Mouse (Mus musculus): ENCODE measurements around the gene Topbp1.
A peak's percentile ranks its signal among the peaks of the same experiment; 100 is the strongest.

Topbp1 gene

DNA sequence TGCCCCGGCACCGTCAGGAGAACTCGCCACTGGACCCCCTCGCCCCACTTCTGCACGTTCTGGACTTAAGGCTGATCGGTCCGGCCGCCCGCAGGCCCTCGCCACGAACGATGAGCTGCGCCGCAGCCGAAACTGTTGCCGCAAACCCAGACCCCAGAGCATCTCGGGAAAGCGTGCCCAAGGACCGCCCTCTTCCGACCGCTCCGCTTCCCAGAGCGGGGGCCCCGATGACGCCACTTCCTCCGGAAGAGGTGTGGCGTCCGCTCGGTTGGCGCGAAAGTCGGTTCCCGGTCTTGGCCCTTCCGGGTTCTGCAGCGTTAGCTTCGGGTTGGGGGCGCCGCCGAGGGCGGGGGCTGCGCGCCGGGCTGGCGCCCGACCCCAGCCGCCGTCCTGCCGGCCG lies at the start of gene Topbp1, which contains the start of gene 1300017J02Rik:
Gene Topbp1 (plus strand): TSS at position 289 of the 400 bp plus-strand sequence.
Gene 1300017J02Rik (minus strand): TSS at position 156 of the 400 bp plus-strand sequence.
- DNase-seq (ENCODE audit: low read depth, low spot score) = peak; percentile 98

DNA sequence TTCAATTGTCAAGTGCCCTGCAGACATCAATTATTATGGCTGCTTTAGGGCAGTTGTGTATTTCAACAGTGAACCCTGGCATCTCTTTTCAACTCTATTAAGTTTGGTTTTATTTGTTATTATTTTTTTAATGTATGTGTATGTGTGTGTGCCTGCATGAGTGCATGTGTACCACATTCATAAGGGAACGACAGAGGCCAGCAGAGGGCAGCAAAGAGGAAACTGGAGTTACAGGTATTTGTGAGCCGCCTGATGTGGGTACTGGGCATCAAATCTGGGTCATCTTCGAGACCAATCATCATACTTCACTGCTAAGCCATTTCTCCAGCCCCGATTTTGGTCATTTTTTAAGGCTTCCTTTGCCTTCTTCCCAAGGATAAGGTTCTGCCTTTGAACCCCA lies 39.2 kb upstream of the Topbp1 start:
- DNase-seq (ENCODE audit: low read depth, low spot score) = peak; percentile 42

DNA sequence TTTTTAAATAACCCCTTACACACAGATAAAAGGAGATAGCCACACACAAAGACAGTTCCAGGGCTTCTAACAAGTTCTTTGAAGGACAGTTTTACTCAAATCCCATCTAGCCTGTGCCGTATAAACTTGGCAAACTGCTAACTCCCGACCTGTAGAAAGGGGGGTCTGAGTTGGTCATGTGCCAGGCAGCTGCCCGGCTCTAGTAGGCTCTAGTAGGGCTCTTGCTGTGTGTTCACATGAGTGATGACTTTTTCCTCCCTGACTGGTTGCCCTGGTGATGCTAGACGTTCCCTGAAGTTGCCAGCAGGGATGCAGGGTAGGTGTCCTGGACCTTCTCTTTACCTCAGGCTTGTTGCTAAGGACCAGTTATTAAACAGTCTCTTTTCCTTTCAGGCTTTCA lies 33.9 kb upstream of the Topbp1 start:
- no peak for DNase-seq (ENCODE audit: low read depth, low spot score)

DNA sequence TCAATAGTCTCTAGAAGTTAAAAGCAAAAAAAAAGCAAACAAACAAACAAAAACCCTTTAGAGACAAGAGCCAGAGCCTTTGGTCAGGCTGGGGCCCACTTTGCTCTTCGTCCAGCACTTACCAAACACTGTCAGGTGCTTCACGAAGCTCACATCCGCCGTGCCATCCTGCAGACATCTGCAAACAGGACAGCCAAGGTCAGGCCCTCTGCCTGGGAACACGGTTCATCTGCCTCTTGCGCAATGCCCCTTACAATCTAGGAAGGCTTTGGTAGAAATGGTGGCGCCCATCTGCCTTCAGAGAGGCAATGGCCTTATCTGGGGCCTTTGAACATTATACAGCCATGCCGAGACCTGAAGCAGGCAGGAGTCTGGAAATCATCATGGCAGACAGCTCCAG lies 30.2 kb upstream of the Topbp1 start:
- DNase-seq (ENCODE audit: low read depth, low spot score) = no peak

DNA sequence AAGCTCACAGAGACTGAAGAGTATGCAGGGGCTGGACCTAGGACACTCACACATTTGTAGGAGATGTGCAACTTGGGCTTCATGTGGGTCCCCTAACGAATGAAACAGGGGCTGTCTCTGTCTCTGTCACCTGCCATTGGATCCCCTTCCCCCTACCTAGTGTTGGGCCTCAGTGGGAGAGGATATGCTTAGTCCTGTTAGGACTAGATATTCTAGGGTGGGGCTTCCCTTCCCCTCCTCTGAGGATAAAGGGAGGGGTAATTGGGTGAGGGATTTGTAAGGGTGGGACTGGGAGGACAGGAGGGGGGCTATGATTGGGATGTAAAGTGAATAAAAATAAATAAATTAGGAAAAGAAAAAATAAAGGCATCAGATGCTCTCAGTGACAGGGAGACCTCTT lies 29.3 kb upstream of the Topbp1 start:
- no peak for DNase-seq (ENCODE audit: low read depth, low spot score)

DNA sequence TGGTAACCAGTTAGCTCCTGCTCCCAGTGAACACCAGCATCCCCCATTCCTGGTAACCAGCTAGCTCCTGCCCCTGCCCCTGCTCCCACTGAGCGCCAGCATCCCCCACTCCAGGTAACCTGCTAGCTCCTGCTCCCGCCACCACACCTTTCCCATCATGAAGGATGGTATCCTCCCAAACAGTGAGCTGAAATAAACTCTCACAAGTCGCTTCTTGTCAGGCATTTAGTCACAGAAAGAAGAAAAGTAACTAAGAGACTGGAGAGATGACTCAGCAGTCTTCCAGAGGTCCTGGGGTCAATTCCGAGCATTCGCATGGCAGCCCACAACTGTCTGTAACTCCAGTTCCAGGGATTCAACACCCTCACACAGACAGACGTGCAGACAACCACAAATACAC lies 28.1 kb upstream of the Topbp1 start:
- DNase-seq (ENCODE audit: low read depth, low spot score) = peak; percentile 41

DNA sequence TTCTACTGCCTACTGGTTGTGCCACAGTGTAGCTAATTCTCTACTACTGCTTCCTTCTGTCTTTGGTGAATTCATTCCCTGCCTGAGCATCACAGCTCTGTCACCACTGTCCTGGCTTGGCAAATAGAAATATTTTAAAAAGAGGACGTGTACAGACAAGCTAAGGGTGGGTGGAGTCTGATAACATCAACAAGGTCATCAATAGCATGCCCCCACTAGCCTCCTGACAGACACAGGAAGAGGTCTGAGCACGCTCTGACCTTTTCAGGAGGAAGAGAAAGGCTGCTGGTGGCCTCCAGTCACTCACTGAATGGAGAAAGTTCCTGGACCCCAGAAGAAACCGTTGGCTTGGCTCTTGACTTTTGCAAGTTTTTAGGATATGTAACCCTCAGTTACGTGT lies 18.6 kb upstream of the Topbp1 start:
- DNase-seq (ENCODE audit: low read depth, low spot score) = no peak

DNA sequence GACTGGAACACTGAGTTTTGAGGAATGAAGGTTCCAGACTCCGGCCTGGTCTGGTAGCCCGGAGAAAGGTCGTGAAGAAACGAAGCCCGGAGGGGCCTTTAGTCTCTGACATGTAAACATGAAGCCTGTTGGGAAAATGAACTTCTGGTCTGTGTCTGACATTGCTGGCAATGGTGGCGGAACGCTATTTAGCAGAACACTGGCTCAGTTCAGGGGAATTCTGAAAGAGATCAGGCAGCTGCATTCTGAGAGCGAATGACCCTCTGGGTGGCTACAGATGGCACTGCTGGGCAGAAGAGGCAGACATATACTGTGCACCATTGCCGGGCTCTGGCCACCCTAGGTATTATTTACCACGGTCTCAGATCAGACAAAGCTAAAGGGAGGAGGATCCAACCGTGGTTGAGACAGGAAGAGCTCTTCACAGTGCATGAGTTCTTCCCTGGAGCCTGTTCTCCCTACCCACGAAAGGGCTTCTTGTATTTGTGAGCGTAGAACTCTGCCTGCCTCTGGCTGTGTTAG lies 18.1 kb upstream of the Topbp1 start:
- DNase-seq (ENCODE audit: low read depth, low spot score) = no peak

DNA sequence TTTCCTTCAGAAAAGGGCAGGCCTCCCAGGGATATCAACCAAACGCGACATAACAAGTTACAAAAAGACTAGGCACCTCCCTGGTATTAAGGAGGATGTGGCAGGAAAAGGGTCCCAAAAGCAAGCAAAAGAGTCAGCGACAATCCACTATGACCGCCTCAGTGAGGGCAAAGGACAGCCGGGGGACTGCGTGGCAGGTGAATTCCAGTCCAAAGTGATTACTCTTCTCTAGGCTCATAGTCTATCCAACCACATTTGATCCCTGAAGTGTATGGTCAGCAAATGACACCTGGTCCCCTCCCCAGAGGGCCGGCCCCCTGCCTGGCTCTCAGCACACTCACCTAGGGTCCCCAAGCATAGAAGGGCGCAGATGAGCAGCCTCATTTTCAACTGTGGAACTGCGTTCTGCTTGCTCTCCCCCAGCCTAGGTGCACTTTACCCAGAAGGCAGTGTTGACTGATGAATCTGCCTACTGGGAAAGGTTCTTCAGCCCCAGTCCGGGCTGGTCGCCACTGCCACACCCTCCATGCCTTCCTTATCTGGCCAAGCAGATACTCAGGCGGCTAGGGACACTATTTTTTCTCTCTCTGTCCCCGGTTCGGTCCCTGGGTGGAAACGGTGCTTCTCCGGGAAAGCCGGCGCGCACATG lies 17.1 kb upstream of the Topbp1 start:
- DNase-seq (ENCODE audit: low read depth, low spot score) = peak; percentile 21

DNA sequence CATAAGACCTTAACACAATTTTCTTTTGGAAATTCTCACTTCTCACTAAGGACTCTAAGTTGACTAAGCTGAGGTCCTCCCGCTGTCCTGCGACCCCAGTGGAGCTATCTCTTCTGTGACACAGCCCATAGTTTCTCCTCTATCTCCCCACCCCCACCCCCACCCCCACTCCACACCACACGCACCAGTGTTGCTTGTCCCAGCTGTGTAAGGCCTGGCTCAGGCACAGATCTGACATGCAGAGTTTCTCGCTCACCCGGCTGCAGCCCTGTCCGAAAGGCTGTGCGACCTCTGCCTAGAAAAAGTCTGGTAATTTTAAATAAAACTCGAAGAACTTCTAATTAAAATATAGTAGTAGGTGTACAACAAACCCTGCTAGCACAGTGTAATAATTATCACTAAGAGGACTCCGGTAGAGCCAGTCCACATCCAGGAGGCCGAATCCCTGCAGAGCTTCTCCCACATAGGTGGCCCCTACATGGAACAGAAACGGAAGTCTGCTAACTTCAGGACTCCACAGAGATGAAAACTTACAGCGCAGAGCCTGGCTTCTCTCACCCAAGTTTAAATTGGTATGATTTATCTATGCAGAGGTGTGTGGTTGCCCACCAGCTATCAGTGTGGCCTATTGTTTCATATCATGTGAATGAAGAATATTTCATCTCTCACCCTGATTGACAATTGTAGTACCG lies 16.4 kb upstream of the Topbp1 start:
- DNase-seq (ENCODE audit: low read depth, low spot score) = no peak

DNA sequence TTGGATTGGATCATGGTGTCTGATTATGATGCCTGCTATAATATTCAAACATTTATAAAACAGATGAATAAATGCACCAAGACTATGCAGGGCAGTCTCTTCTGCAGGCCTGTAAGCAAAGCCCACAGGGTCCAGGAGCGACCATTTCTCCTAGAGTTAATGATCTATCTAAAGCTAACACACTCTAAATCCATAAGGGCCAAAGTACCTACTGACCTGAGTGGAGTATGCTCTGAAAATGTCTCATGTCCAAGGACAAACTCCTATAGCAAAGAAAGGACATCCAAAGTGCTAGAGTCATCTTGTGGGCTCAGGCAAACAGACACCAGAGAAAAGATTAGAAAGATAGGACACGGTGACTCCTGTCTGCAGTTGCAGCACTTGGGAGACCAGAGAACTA lies 10.5 kb upstream of the Topbp1 start:
- no peak for DNase-seq (ENCODE audit: low read depth, low spot score)

DNA sequence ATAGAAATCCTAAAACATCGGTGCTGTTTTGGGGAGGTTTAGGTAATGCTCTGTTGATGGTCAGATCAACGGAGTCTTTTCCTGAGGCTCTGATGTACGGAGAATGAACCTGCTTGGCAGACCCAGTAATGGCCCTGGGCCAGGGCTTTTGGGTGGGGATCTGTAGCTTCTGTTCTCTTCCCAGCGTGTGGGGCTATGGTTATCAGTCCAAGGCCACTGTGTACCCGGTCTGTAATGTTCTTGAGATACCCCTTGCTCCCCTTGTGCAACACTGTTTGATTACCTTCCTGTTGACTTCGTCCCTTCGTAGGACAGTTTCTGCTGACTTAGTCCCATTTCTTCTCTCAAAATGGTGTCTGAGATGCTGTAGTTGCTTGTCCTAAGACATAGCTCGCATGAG lies 3.9 kb upstream of the Topbp1 start:
- DNase-seq (ENCODE audit: low read depth, low spot score) = no peak

DNA sequence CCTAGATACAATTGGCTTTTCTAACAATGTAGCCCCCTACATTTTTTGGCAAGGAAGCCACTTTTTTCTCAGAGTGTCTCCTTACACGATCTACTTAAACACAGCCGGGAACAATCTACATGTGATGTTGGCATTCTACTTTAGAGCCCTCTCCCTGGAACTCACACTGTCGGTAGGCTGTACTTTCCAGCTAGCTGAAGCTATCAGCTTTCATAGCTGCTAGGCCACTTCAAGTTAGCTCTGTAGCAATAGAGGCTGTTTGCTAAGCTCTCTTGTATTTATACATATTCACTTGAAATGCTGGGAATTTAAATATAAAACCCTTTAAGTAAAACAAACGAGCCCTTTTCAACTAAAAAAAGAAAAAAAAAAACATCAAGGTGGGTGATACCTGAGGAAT lies 2.8 kb upstream of the Topbp1 start:
- no peak for DNase-seq (ENCODE audit: low read depth, low spot score)

DNA sequence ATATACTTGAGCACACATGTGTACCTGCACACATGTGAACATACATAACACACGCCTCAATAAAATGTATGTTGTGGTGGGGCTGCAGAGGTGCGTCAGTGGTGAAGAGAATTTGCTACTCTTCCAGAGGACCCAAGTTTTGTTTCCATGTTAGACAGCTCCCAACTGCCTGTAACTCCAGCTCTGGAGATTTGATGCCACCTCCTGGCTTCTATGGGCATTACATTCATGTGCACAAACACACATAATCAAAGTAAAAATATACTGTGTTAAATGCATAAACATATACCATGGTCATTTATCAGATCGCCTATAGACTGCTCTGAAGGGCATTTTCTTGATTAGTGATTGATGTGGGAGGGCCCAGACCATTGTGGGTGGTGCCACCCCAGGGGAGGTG lies 2.3 kb upstream of the Topbp1 start:
- DNase-seq (ENCODE audit: low read depth, low spot score) = peak; percentile 73

DNA sequence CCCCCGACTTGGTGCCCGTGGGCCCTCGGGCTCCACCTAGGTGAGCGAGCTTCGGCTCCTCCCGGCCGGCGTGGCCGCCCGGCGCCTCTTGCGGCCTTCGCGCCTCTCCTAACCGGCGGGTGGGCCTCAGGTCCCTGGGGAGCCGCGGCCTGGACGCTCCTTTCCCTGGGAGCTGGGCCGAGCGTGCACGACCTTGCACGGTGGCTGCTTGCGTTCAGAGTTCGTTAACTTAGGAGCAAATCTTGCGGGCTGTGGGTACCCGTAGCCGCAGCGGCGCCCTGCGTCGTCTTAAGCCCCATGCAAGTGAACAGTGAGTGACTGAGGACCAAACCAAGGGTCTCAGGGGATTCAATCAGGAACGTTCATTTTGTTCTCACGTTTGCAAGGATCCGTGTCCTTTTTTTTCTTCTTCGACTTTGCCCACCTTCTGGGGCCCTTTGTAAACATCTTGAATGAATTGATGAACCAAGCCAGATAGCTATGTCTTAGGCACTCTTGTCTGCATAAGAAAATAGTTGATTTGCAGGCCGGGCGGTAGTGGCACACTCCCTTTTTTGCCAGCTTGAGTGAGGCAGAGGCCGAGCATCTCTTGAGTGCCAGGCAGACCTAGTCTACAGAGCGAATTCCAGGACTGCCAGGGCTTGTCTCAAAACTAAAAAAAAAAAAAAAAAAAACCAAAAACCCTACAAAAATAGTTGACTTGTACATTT lies 472 bp downstream of the Topbp1 start:
- peak; percentile 65 for DNase-seq (ENCODE audit: low read depth, low spot score)

DNA sequence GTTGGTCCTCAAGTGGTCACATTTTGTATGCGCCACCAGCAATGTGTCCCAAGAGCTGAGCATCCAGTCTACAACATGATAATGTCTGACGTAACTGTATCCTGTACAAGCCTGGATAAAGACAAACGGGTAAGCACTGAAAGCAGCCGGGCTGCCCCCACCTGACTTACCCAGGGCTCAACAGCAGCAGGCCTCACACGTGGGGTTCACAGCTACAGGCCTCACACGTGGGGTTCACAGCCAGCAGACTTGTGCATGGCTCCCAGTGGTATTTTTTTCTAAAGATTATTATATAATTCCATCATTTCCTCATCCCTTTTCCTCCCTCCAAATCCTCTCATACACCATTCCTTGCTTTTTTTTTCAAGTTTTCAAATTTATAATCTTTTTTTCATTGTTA lies 4.8 kb downstream of the Topbp1 start:
- no peak for DNase-seq (ENCODE audit: low read depth, low spot score)

DNA sequence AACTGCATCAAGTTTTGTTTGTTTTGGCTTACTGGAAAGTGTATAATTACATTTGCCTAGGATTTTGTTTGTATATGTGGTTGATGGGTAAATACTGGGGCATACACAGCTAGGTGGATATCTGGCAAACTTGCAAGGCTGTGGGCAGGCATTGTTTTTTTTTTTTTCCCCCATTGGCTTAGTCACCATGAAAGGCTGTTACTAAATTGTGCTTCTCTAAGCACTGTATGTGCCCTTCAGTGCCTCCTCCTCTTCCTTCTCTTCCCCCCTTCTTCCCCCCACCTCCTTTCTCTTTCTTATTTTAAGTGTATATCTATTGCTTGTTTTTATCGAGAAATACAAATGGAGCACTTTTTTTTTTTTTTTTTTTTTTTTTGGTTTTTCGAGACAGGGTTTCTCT lies 19.7 kb downstream of the Topbp1 start:
- DNase-seq (ENCODE audit: low read depth, low spot score) = no peak

DNA sequence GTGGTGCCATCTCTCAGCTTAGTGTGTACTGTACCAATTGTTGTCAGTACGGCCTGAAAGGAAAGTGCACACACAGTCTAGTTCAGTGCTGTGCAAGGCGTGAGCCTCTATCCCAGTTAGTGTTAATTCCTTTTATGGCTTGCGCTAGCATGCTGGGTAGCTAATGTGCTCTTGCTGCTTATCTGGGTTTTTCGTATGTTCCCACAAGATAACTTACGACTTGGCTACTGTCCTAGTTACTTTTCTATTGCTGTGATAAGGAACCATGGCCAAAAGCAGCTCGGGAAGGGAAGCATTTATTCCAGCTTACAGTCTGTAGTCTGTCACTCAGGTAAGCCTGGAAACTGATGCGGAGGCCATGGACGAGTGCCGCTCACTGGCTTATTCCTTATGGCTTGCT lies 21.4 kb downstream of the Topbp1 start:
- DNase-seq (ENCODE audit: low read depth, low spot score) = no peak

DNA sequence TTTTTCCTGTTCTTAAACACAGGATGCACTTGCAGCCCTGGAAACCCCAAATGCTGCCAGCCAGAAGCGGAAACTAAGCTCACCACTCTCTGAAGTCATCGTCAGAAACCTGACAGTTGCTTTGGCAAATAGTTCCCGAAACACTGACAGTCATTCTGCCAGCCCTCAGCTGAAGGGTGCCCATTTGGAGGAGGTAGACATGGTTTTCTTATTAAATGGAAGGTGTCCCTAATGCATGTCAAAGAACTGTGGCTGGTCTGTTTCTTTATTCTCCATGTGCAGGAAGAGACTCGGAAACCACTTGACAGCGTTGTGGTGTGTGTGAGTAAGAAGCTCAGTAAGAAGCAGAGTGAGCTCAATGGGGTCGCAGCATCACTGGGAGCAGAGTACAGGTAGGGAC lies 27.6 kb downstream of the Topbp1 start:
- DNase-seq (ENCODE audit: low read depth, low spot score) = no peak

DNA sequence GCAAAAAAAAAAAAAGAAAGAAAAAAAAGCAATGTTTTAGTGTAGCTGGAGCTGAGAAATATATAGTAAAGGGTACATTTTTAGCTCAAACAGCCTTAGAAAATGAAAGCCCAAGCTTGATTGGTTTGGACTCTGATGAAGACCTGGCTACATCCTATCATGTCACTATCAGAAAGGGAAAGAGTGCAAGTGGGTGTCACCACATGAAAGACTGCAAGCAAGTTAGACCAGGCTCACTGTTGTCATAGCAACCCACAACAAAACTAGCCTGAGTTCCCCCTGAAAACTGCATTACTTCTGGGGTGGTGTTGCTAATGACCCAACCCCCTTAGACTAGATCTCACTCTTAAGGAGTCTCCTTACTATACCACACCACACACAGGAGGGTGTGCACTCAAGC lies 31.9 kb downstream of the Topbp1 start:
- DNase-seq (ENCODE audit: low read depth, low spot score) = no peak

DNA sequence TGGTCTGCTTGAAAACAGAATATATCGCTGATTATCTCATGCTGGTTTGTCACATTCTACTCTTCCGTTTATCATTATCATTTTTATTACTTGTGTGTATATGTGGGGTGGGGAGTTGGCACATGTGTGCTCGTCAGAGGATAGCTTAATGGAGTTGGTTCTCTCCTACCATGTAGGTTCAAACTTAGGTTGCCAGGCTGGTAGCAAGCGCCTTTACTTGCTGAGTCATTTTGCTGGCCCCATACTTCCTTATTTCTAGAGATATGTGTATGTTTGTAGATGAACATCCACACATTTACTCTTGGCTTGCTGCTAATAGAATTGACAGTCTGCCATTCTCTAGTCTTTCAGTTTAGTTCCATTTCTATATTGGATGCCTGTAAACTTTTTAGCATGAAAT lies 42.0 kb downstream of the Topbp1 start:
- DNase-seq (ENCODE audit: low read depth, low spot score) = no peak

DNA sequence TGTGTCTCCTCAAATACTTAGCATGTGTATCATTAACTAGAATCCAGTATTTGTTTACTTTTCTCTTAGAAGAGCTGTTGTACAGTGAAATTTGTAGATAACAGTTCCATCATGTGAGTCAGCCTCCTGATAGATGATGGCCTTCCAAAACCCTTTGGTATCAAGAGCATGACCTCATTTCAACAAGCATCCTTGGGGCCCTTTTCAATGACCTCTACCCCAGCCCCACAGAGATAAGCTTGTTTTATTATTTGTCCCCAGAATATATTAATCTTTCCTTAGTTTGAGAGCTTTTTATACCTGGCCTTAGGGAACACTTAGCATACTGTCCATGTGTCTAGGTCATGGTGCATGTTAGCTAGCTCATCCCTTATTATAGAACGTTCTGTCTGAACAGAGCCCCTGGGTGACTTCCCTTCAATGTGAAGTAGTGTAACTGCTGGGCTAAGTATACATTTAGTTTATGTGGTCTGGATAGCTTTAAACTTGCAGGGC lies 43.0 kb downstream of the Topbp1 start:
- DNase-seq (ENCODE audit: low read depth, low spot score) = no peak

DNA sequence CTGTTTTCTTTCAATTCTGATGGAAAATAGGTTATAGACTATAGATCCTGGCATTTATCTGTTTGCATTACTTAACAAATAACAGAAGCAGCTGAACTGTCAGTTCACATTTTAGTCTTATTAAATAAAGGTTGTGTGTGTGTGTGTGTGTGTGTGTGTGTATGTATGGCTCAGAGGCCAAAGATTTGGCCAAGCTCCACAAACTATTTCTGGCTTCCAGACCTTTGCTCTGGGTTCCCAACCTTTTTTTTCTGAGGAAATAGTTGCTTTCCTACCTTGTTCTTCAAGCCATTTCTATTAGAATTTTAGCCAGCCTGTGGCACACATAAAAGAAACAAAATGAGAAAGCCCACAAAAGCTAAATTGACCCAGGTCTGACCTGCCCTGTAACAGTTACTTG lies 43.8 kb downstream of the Topbp1 start:
- DNase-seq (ENCODE audit: low read depth, low spot score) = no peak

All from ZHBTc4 (cell line).